Mouse (Mus musculus) midbrain, embryonic 12.5 days (tissue): ENCODE measurements at regions not wholly inside any gene's neighbourhood (a gene's known extent, or its start where the extent isn't known, plus 50 kb on each side); places are given as distances from the start of the nearest gene placed in this dataset.

ENCODE experiments used
- ATAC-seq: fragments of 200-750 bp; cut with Nextera tagmentation; 2 replicates; pipeline ENCODE4 v1.8.0; 2017; ENCODE audit warnings: low read depth, moderate TSS enrichment, moderate library complexity; ENCODE audit not compliant: low FRiP score
- H3K27ac ChIP-seq: fragments of 300-500 bp; sonication (generic); replicated peaks from 2 replicates; pipeline ENCODE4 v1.5.1; 2016; ENCODE audit warnings: mild to moderate bottlenecking
- H3K27me3 ChIP-seq: fragments of 300-500 bp; sonication (generic); 2 replicates; pipeline ENCODE4 v1.6.1; 2016; ENCODE audit warnings: mild to moderate bottlenecking
- H3K36me3 ChIP-seq: fragments of 300-500 bp; sonication (generic); 2 replicates; pipeline ENCODE4 v1.6.1; 2016
- H3K4me1 ChIP-seq: fragments of 300-500 bp; sonication (generic); 2 replicates; pipeline ENCODE4 v1.6.1; 2016
- H3K4me2 ChIP-seq: fragments of 300-500 bp; sonication (generic); replicated peaks from 2 replicates; pipeline ENCODE4 v1.6.1; 2016; ENCODE audit warnings: mild to moderate bottlenecking, moderate library complexity
- H3K4me3 ChIP-seq: fragments of 300-500 bp; sonication (generic); 2 replicates; pipeline ENCODE4 v1.5.1; 2016; ENCODE audit warnings: mild to moderate bottlenecking
- H3K9ac ChIP-seq: fragments of 300-500 bp; sonication (generic); replicated peaks from 2 replicates; pipeline ENCODE4 v1.6.1; 2016; ENCODE audit warnings: mild to moderate bottlenecking, moderate library complexity
- H3K9me3 ChIP-seq: fragments of 300-500 bp; sonication (generic); 2 replicates; pipeline ENCODE4 v1.6.1; 2016; ENCODE audit warnings: mild to moderate bottlenecking
- WGBS: fragments of 180-500 bp; shearing (Covaris S2); methylation state at CpG from one replicate; pipeline ENCODE4 v1.1.7; 2016; 5-methylcytosine and 5-hydroxymethylcytosine counted together

GRCm38 (mm10) chr5:42270286-42271076, 202.7 kb downstream of the Gm16223 start:
- H3K9me3 ChIP-seq: no peaks in the 10 kb centered on the region
- ATAC-seq: peak; percentile 70
- WGBS: 62% methylated on average over 3 of the region's 3 CpGs
- no peak overlapping the region for H3K9ac ChIP-seq
- H3K36me3 ChIP-seq: no peaks in the 10 kb centered on the region
- no peak overlapping the region for H3K27ac ChIP-seq
- no peaks in the 10 kb centered on the region for H3K4me1 ChIP-seq
- H3K27me3 ChIP-seq: no peaks in the 10 kb centered on the region
- no peak overlapping the region for H3K4me2 ChIP-seq
- H3K4me3 ChIP-seq: no peak overlapping the region

DNA sequence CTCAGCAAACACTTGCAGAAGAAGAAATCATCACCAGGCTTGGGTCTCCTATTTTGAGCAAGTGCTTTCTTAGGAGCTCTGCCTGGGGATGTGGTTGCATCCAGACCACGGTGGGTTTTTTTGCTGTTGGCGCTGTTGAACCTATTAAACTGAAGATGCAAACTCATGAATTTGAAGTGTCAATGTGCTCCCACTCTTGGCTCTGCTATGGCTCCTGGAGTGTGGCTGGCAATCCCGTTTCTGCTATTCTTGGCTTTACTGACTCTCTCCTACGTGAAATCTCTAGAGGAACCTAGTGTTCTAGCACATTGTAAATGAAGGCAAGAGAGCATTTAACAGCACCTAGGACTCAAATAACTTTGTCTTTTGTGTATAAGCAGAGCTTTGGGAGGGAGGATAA, 204.2 kb downstream of the Gm16223 start:
- no peak overlapping the region for H3K27ac ChIP-seq
- no peak overlapping the region for H3K4me2 ChIP-seq
- ATAC-seq: no peak

DNA sequence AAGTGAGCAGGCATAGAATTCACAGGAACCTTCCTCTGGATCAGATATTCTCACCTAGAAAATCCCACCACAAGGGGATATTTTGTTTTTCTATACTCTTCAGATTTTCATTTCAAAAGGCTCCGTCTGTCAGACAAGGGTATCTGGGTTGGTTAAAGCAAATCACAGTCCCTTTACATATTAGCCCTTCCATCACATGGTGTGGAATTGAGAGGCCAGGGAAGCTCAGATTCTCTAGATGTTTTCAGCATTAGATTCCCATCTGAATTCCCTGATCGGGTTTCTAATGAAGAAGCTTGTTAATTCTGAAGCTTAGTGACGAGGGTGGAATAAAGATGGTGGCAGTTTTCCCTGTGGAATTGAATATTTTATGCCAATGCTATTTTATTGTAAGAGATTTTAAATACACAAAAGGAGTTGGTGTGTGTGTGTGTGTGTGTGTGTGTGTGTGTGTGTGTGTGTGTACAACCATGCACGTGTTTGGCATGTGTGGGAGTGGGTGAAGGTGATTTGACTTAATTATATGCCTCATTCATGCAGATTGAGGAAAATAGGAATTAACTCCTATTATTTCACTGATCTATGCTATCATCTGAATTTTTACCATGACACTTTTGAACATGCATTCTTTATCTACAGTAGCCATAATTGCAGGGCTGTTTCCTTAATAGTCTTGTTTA, 211.0 kb downstream of the Gm16223 start:
- no peak overlapping the region for H3K4me3 ChIP-seq
- H3K9me3 ChIP-seq: no peaks in the 10 kb centered on the region
- peak; percentile 60 for ATAC-seq
- no peaks in the 10 kb centered on the region for H3K4me1 ChIP-seq
- no peaks in the 10 kb centered on the region for H3K36me3 ChIP-seq
- H3K27me3 ChIP-seq: no peaks in the 10 kb centered on the region
- 51% methylated on average over 4 of the region's 4 CpGs for WGBS
- no peak overlapping the region for H3K27ac ChIP-seq
- H3K9ac ChIP-seq: no peak overlapping the region
- no peak overlapping the region for H3K4me2 ChIP-seq

More for the DNA sequence above, 204.2 kb downstream of the Gm16223 start:
- Histone ChIP-seq H3K9ac (no peak overlapping the region), H3K9me3 (no peaks in the 10 kb centered on the region), H3K4me3 (no peak overlapping the region), H3K4me1 (no peaks in the 10 kb centered on the region), H3K36me3 (no peaks in the 10 kb centered on the region), H3K27me3 (no peaks in the 10 kb centered on the region)
- WGBS: 90% methylated on average over 4 of the region's 4 CpGs
